Mouse (Mus musculus): ENCODE data around the gene Sh3bgr. TPM values are rescaled to one million over a fixed set of nuclear protein-coding genes. Genes with fewer than 3 reads are reported as not detected.

Gene Sh3bgr
- polyA plus RNA-seq, 1 experiment from 2014 or later: 1.4 TPM

GRCm38 (mm10) chr16:96252146-96252545 lies 51.9 kb downstream of the Sh3bgr start:
- no peaks in the 10 kb centered on the region for H3K27me3 ChIP-seq (ENCODE audit: control insufficient read depth, insufficient read depth, low read length)
- 100% methylated on average over 1 of the region's 1 CpGs for WGBS
- H3K4me3 ChIP-seq (ENCODE audit: low read depth, low read length): no peak overlapping the region
- ATAC-seq (ENCODE audit: low read depth): no peak
- no peak overlapping the region for H3K4me2 ChIP-seq (ENCODE audit: low read depth, low read length)
- no peaks in the 10 kb centered on the region for H3K36me3 ChIP-seq (ENCODE audit: control insufficient read depth, insufficient read depth, low read length)
- no peak overlapping the region for H3K27ac ChIP-seq (ENCODE audit: low read depth, low read length)
- H3K9me3 ChIP-seq (ENCODE audit: control insufficient read depth, low read length): no peaks in the 10 kb centered on the region
- no peaks in the 10 kb centered on the region for H3K4me1 ChIP-seq (ENCODE audit: control insufficient read depth, insufficient read depth, low read length)
- H3K9ac ChIP-seq (replicated peaks; ENCODE audit: low read depth, low read length): no peak overlapping the region

- H3K4me1 ChIP-seq (ENCODE audit: control insufficient read depth, insufficient read depth, low read length): no peaks in the 10 kb centered on the region
- no peak for ATAC-seq (ENCODE audit: low read depth)
- H3K27me3 ChIP-seq (ENCODE audit: control insufficient read depth, insufficient read depth, low read length): no peaks in the 10 kb centered on the region
- WGBS: 85% methylated on average over 8 of the region's 8 CpGs
- H3K4me3 ChIP-seq (ENCODE audit: low read depth, low read length): no peak overlapping the region
- H3K9me3 ChIP-seq (ENCODE audit: control insufficient read depth, low read length): no peaks in the 10 kb centered on the region
- H3K9ac ChIP-seq (replicated peaks; ENCODE audit: low read depth, low read length): no peak overlapping the region
- no peak overlapping the region for H3K4me2 ChIP-seq (ENCODE audit: low read depth, low read length)
- no peaks in the 10 kb centered on the region for H3K36me3 ChIP-seq (ENCODE audit: control insufficient read depth, insufficient read depth, low read length)
- no peak overlapping the region for H3K27ac ChIP-seq (ENCODE audit: low read depth, low read length)
Observed at GRCm38 (mm10) chr16:96258429-96258828, 58.2 kb downstream of the Sh3bgr start.

- H3K4me3 ChIP-seq (ENCODE audit: low read depth, low read length): no peak overlapping the region
- no peaks in the 10 kb centered on the region for H3K4me1 ChIP-seq (ENCODE audit: control insufficient read depth, insufficient read depth, low read length)
- no peaks in the 10 kb centered on the region for H3K9me3 ChIP-seq (ENCODE audit: control insufficient read depth, low read length)
- no peaks in the 10 kb centered on the region for H3K27me3 ChIP-seq (ENCODE audit: control insufficient read depth, insufficient read depth, low read length)
- 78% methylated on average over 2 of the region's 2 CpGs for WGBS
- no peak overlapping the region for H3K4me2 ChIP-seq (ENCODE audit: low read depth, low read length)
- H3K9ac ChIP-seq (replicated peaks; ENCODE audit: low read depth, low read length): no peak overlapping the region
- no peaks in the 10 kb centered on the region for H3K36me3 ChIP-seq (ENCODE audit: control insufficient read depth, insufficient read depth, low read length)
- H3K27ac ChIP-seq (ENCODE audit: low read depth, low read length): no peak overlapping the region
- no peak for ATAC-seq (ENCODE audit: low read depth)
Observed at GRCm38 (mm10) chr16:96271736-96272135, 71.5 kb downstream of the Sh3bgr start.

GRCm38 (mm10) chr16:96272929-96273619 lies 72.8 kb downstream of the Sh3bgr start:
- WGBS: 52% methylated on average over 14 of the region's 14 CpGs

GRCm38 (mm10) chr16:96276596-96276995 lies 76.3 kb downstream of the Sh3bgr start:
- Histone ChIP-seq H3K36me3 (ENCODE audit: control insufficient read depth, insufficient read depth, low read length) (no peaks in the 10 kb centered on the region), H3K9me3 (ENCODE audit: control insufficient read depth, low read length) (no peaks in the 10 kb centered on the region), H3K27me3 (ENCODE audit: control insufficient read depth, insufficient read depth, low read length) (no peaks in the 10 kb centered on the region), H3K9ac (replicated peaks; ENCODE audit: low read depth, low read length) (no peak overlapping the region), H3K27ac (ENCODE audit: low read depth, low read length) (no peak overlapping the region), H3K4me1 (ENCODE audit: control insufficient read depth, insufficient read depth, low read length) (peaks cover 18% of the 10 kb centered on the region), H3K4me3 (ENCODE audit: low read depth, low read length) (no peak overlapping the region), H3K4me2 (ENCODE audit: low read depth, low read length) (no peak overlapping the region)
- WGBS: 83% methylated on average over 3 of the region's 3 CpGs
- no peak for ATAC-seq (ENCODE audit: low read depth)

More at GRCm38 (mm10) chr16:96272929-96273619, 72.8 kb downstream of the Sh3bgr start:
- Histone ChIP-seq H3K9ac (replicated peaks; ENCODE audit: low read depth, low read length) (no peak overlapping the region), H3K4me2 (ENCODE audit: low read depth, low read length) (no peak overlapping the region), H3K4me3 (ENCODE audit: low read depth, low read length) (no peak overlapping the region), H3K4me1 (ENCODE audit: control insufficient read depth, insufficient read depth, low read length) (no peaks in the 10 kb centered on the region), H3K36me3 (ENCODE audit: control insufficient read depth, insufficient read depth, low read length) (no peaks in the 10 kb centered on the region), H3K27ac (ENCODE audit: low read depth, low read length) (no peak overlapping the region), H3K9me3 (ENCODE audit: control insufficient read depth, low read length) (no peaks in the 10 kb centered on the region), H3K27me3 (ENCODE audit: control insufficient read depth, insufficient read depth, low read length) (no peaks in the 10 kb centered on the region)
- ATAC-seq (ENCODE audit: low read depth): no peak

Other genes starting within 250 kb of the Sh3bgr start
- 64.4 and 64.6 TPM in 2 replicates for gene Psmg1, start 209.5 kb upstream of the Sh3bgr start, polyA plus RNA-seq (2014; fragmentation: Nextera tagmentation; extraction: Ambion mirVana)
- 310 and 332 TPM in 2 replicates for gene Brwd1, start 117.9 kb upstream of the Sh3bgr start, polyA plus RNA-seq (2014; fragmentation: Nextera tagmentation; extraction: Ambion mirVana)
- gene Hmgn1, start 72.7 kb upstream of the Sh3bgr start, polyA plus RNA-seq (2014; fragmentation: Nextera tagmentation; extraction: Ambion mirVana): 255 and 354 TPM in 2 replicates
- 202 and 228 TPM in 2 replicates for gene Wrb, start 55.0 kb upstream of the Sh3bgr start, polyA plus RNA-seq (2014; fragmentation: Nextera tagmentation; extraction: Ambion mirVana)
- 2.0 and 2.1 TPM in 2 replicates for gene Lca5l, start 8.2 kb upstream of the Sh3bgr start, polyA plus RNA-seq (2014; fragmentation: Nextera tagmentation; extraction: Ambion mirVana)
- 5.7 and 7.6 TPM in 2 replicates for gene B3galt5, start 35.4 kb downstream of the Sh3bgr start, polyA plus RNA-seq (2014; fragmentation: Nextera tagmentation; extraction: Ambion mirVana)
- 0.15 TPM in 1 of 2 replicates, not detected in the other for gene Itgb2l, start 243.2 kb downstream of the Sh3bgr start, polyA plus RNA-seq (2014; fragmentation: Nextera tagmentation; extraction: Ambion mirVana)